Mouse (Mus musculus): ENCODE measurements around the gene Ankrd35.

Gene Ankrd35

DNA sequence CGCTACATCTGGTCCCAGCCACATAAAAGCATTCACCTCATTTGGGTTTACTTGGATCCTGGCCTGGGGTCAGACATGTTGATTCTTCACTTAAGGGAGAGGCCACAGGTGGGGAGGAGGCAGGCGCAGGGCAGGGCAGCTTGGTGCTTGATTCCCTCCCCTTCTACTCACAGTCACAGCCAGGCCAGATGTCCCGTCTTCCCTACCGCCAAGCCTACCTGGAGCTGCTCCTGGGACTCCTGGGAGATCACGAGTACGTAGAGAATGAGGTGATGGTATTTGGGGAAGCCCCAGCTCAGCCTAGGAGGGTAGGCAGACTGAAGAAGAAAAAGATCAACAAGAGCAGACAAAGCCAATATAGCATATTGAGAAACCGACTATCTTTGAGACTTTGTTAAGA lies 37.1 kb downstream of the Ankrd35 start:
- 78% methylated on average over 7 of the region's 7 CpGs for WGBS

DNA sequence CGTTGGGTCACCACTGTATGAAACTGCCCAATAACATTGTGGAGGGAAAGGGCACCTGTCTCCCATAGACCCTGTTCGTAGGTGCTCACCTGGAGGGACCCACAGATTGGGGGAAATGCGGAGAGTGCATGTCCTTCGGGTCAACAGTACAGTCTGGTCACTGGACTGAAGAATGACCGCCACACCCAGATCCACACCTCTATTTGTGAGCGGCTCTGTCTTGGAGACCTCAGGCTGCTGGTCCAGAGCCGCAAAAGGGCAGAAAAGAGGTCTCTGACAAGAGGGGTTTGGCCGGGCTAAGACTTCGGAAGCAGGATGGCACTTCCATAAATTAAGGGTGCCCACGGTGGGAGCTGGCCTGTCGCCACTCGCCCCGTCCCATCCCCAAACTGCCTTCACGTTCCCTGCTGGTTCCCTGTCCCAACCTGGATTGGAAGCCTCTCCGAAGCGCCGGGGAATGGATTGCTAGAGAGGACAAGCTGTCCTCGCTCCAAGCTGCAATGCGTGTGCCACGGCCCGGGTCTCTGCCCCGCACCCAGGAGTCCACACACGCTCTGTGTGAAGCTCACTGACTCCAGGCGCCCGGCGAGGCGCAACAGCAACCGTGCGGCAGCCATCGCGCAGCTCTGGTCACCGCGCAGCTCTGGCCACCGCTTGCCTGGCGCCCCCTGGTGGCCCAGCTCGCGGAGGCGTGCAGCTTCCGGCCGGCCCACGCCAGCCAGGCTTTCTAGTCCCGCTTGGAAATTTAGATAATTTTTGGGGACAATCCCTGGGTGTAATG lies 38.2 kb downstream of the Ankrd35 start, which contains the start of gene Nudt17:
Gene Nudt17 (minus strand): TSS at position 660 of the 781 bp plus-strand sequence.
- WGBS, result 5% methylated on average over 42 of the region's 42 CpGs

DNA sequence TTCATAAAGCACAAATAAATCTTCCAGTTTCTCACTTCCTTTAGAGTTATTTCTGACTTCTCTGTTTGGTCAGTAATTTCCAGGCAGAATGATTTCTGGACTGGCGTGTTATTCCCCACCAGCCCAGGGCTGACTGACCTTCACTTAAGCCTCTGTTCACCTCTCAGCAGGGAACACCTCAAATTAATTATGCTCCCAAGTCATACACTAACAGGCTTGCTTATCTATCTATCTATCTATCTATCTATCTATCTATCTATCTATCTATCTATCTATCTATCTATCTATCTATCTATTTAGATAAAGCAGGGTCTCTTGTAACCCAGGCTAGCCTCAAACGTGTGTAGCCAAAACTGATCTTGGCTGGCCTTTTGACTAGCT lies 38.7 kb downstream of the Ankrd35 start:
- 52% methylated on average over 2 of the region's 2 CpGs for WGBS

DNA sequence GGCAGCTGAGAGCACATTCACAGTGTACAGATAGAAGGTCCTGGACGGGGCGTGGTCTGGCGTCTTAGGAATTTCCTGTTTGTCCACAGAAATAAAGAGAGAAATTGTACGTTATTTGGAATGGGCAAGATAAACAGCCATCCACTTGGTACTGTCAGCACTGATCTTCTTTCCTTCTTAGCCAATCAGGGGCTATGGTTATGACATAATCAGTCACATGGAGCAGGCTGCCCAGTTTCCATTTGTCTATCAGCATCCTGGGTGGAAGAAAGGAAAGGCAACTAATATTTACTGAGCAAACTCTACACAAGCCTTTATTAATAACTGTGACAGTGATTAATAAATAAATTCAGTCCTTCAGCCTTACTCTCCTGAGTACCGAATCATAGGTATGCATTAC lies 44.4 kb downstream of the Ankrd35 start:
- 89% methylated on average over 5 of the region's 5 CpGs for WGBS

DNA sequence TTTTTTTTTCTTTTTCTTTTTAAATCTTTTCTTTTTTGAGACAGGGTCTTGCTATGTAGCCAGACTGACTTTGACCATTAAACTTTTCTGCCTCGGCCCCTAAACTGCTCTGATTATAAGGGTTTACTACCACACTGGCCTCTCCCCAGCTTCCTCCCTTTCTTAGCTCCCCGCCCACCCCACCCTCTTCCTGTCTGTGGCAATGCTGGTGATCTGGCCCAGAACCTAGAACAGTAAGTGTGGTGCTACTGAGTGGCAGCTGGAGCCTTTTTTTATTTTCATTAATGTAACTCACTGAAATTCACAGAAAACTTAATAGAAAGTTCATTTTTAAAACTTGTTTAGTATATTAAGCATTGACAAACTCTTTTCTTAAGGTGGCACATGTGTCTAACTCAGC lies 45.9 kb downstream of the Ankrd35 start:
- 77% methylated on average over 2 of the region's 2 CpGs for WGBS

DNA sequence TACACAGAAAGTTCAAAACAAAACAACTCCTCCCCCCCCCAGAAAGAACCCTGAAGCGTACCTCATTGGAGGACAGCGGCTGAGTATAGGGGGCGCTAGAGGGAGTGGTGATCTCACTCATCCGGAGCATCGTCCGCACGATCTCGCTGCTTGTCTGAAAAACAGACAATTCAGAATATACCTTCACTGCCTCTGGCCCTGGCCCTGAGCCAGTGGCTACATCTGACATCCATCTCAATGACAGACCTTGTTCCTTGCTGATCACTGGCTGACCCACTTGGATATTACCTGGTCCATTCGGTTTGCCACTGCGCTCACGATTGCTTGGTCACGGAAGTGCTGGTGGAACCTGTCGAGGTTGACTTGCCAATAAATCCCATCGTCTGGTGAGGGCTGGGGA lies 49.2 kb downstream of the Ankrd35 start:
- WGBS, result 42% methylated on average over 14 of the region's 14 CpGs

DNA sequence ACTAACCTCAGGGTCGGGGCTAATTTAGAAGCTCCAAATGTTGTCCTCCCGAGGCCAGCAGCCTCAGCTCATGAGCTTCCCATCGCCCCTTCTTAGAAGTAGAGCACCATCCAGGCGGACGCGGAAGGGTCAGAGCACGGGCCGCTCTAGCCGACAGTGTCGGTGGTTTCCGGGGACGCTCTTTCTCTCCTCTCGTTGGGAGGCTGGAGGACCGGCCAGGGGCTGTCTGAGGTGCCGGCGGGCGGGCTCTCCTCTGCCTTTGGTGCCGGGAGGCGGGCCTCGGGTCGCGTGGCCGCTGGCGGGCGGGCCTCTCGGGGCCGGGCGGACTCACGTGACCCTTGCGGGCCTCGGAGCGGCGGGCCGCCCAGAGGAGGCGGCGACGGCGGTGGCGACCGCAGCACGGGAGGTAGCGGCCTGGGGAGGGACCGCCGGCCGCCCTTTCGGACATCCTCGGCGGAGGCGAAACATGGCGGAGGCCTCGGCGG lies 57.5 kb downstream of the Ankrd35 start, which contains the start of the genes Polr3c and Rnf115:
Gene Polr3c (minus strand): TSS at position 286 of the 485 bp plus-strand sequence.
Gene Rnf115 (plus strand): TSS at position 322 of the 485 bp plus-strand sequence.
- WGBS, result under 1% methylated on average over 52 of the region's 52 CpGs

DNA sequence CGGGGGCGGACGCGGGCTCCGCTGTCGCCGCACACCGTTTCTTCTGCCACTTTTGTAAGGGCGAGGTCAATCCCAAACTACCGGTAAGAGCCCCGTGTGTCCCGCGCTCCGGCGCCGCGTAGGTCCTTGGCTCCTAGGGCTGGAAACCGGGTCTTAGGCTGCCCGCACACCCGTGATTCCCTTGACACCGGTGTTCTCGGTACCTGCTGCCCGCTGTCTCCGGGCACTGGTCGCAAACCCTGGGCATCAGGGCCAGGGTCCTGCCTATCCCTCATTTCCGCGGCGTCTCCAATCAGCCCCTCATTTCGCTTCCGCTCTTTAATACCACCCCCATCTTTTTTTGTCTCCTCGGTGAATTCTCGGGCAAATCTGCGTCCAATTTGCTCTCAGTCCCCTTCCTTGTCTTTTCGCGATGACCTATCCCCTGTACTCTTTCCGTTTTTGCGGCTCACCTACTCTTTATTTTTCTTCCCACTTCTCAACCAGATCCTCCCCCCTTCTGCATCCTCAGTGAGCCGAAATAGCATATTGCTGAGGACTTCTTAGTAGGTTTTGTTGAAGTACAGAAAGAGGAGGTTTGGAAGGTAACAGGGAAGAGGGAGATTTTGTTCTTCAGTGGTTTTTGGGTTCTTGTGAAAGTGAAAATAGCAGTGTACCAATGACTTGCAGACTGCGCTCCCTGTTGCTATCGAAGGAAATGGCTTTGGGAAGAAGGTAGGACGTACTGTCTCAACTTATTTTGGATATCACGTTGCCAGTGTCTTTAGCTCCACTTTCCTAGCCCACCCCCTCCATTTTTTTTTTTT lies 58.1 kb downstream of the Ankrd35 start:
- WGBS, result under 1% methylated on average over 42 of the region's 42 CpGs

DNA sequence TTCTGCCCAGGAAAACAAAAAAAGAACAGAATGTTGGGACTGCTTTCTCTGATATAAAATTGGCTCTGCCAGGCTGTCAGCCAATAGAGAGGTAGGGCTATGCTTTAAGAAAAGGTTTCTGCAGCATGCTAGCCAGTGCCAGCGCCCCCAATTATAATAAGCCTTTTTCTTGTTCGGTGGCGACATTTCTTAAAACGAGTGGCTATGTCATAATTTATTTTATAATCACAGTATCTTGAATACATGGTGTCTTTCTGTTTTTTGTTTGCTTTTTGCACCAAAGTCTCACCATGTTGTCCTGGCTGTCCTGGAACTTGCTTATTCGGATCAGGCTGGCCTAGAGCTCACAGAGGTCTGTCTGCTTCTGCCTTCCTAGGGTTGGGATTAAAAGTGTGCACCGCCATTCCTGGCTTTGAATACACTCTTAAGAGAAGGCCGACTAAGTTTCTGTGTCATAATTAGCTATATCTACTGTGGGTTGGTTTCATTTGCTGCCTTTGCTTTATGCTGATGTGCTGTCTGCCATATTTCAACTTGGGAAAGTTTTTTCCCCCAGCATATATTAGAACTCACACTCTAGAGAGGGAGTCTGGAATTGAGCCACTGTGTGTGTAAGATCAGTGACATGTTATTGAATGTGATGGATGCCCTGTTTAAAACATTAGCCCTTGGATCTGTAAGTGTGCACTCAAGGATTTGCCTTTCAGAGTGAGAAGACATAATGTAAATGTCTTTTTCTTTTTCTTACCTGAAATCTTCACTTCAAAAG lies 58.9 kb downstream of the Ankrd35 start:
- 14% methylated on average over 7 of the region's 7 CpGs for WGBS

DNA sequence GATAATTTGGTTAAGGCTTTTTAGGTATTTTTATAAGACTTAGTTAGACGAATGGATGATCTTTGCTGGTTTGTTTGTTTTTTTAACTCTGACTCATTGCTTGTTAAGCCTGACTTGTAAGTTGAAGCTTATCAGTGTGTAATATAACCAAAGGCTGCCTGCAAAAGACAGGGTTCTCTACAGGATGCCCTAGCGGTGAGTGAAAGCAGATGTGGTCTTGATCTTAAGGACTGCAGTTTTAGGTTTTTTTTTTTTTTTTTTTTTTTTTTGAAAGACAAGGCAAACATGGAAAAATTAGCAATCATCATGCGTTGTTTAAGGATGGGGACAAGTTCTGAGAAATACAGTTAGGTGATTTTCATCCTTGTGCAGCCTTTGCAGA lies 59.5 kb downstream of the Ankrd35 start:
- WGBS, result 41% methylated on average over 3 of the region's 3 CpGs

DNA sequence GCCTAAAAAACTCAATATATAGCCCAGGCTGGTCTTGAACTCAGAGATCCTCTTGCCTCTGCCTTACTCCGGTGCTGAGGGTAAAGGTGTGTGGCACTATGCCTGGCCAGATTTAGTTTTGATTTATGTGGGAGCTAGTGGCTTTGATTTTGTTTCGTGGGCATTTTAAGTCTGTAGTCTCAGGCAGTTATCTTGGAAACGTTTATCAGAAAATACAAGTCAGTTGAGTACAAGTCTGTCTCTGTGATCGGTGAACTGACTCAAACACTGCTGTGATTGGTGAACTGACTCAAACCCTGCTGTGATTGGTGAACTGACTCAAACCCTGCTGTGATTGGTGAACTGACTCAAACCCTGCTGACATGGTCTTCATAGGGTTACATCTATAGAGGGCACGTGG lies 60.9 kb downstream of the Ankrd35 start:
- 55% methylated on average over 5 of the region's 5 CpGs for WGBS

DNA sequence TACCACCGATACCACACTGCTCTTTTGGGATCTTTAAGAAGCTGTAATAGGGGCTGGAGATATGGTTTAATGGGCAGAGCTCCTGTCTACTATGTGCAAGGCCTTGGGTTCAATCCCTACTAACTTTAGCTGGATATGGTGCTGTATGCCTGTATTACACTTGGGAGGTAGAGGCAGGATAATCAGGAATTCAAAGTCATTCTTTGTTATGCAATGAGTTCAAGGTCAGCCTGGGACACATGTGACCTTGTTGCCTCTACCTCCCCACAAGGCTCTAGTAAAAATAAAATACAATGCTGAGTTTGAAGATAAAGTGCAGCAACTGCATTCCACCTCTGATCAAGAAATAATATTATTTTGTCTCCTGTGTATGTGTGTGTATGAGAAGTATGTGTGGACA lies 64.1 kb downstream of the Ankrd35 start:
- WGBS, result 100% methylated on average over 1 of the region's 1 CpGs

DNA sequence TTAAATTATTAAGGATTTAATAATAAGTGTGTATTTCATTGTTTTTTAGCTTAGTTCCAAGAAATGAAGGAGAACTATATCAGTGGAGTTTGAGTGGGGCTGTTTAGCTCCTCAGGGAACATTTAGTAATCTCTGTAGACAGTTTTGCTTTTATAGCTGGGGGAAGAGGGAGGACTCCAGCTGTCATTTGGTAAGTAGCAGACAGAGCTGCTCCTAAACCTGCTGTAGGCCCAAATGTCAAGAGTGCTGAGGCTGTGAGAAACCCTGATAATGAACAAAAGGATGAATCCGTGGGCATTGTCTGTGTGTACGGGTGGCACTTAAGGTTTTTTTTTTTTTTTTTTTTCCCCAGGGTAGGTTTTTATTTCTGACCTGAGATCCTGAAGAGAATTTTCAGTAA lies 65.3 kb downstream of the Ankrd35 start:
- WGBS, result 46% methylated on average over 2 of the region's 2 CpGs

DNA sequence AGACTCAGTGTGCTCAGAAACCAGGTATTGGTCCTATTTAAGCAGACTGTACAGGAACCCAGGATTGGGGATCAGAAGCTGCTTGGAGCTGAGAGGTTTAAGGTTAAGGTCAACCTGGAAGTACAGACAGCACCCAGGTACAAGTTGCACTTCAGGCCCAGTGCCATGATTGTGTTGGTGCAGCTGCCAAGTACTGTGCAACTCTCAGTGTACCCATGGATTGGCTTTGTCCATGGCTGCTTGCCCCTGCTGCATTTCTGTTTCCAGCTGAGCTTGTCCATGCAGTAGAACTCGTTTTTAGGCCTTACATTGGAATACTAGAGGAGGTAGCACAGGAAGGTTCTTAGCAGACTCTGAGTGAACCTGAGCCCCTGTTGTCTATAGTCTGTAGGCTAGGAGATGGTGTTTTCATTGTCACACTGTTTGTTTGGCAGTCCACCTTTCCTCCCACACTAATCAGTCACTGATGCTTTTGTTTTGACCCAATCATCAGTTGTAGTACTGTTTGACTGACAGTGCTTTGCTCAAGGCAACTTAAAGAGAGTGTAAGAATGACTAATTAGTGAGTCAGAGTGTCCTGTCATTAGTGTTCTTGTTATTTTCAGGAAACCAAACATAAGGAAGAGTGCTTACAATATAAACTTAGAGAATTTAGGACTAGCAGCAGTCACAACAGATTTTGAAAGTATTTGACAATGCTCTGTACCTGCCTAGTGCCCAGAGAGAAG lies 67.2 kb downstream of the Ankrd35 start:
- 35% methylated on average over 1 of the region's 1 CpGs for WGBS

DNA sequence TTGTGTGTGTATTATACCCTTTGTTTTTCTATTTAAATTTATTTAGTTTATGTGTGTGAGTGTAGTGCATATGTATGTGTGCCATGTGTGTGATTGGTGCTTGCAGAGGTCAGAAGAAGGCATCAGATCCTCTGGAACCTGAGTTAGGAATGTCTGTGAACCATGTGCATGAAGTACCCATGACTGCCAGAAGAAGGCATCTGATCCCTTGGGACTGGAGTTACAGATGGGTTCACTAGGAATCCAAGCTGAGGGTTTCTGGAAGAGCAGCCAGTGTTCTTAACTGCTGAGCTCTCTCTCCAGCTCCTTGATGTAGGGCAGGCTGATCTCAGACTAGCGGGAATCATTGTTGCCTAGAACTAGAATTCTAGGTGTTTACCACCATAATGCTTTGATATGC lies 68.1 kb downstream of the Ankrd35 start:
- WGBS, result 91% methylated on average over 1 of the region's 1 CpGs

Measured in cerebral cortex, adult 2 months (tissue).